In genomic region chr1:132371298-132372081, GRCm38 (mm10) we compare ENCODE assay signal across 7 mouse cellular contexts. TPM values are rescaled to one million over a fixed set of nuclear protein-coding genes. Genes with fewer than 3 reads are reported as not detected.
DNase-seq lines count a peak whose midpoint lies in the region; ATAC-seq and TF ChIP-seq lines count a peak whose summit lies in the region.

No protein-coding gene starts in this region.

- H3K79me2 ChIP-seq in liver, adult 2 months (ENCODE audit: control insufficient read depth, insufficient read depth, low read length) = no peaks in the 10 kb centered on the region

- peaks cover 13% of the 10 kb centered on the region; the same call in 1 of the 2 replicates for H3K36me3 ChIP-seq in lung, embryonic 14.5 days (ENCODE audit: insufficient read depth)
- peaks cover 24% of the 10 kb centered on the region for H3K36me3 ChIP-seq in forebrain, embryonic 13.5 days (ENCODE audit: poor library complexity, severe bottlenecking)
- H3K36me3 ChIP-seq in liver, adult 2 months (ENCODE audit: control insufficient read depth, insufficient read depth, low read length) = no peaks in the 10 kb centered on the region
- peaks cover 4% of the 10 kb centered on the region; the same call in 1 of the 2 replicates for H3K36me3 ChIP-seq in stomach, embryonic 14.5 days (ENCODE audit: control insufficient read depth, insufficient read depth, low read length)

- 59% methylated on average over 8 of the region's 8 CpGs for WGBS in lung, embryonic 14.5 days
- WGBS in lung, adult 2 months = 33% methylated on average over 8 of the region's 8 CpGs
- 57% methylated on average over 8 of the region's 8 CpGs for WGBS in forebrain, embryonic 13.5 days
- WGBS in liver, adult 2 months = 41% methylated on average over 8 of the region's 8 CpGs
- WGBS in stomach, embryonic 14.5 days = 64% methylated on average over 8 of the region's 8 CpGs

- no peak overlapping the region for H3K4me2 ChIP-seq in lung, embryonic 14.5 days
- no peak overlapping the region for H3K4me2 ChIP-seq in forebrain, embryonic 13.5 days
- H3K4me2 ChIP-seq in stomach, embryonic 14.5 days (replicated peaks; ENCODE audit: low read depth, low read length) = no peak overlapping the region

- ATAC-seq in lung, embryonic 14.5 days (ENCODE audit: insufficient read depth) = no peak
- no peak for ATAC-seq in forebrain, embryonic 13.5 days
- no peak for ATAC-seq in stomach, embryonic 14.5 days (ENCODE audit: insufficient number of reproducible peaks, insufficient read depth, low FRiP score, low read depth)

- no peaks in the 10 kb centered on the region for H3K9me3 ChIP-seq in lung, embryonic 14.5 days (ENCODE audit: low read depth, low read length)
- no peaks in the 10 kb centered on the region for H3K9me3 ChIP-seq in forebrain, embryonic 13.5 days (replicated peaks)
- no peaks in the 10 kb centered on the region for H3K9me3 ChIP-seq in stomach, embryonic 14.5 days (ENCODE audit: control insufficient read depth, low read depth, low read length)

- no peak overlapping the region for H3K4me3 ChIP-seq in lung, embryonic 14.5 days (ENCODE audit: low read depth, low read length)
- H3K4me3 ChIP-seq in lung, adult 2 months (replicated peaks; ENCODE audit: extremely low read depth, low read depth, low read length) = no peak overlapping the region
- H3K4me3 ChIP-seq in forebrain, embryonic 13.5 days = no peak overlapping the region
- H3K4me3 ChIP-seq in liver, adult 2 months (ENCODE audit: insufficient read depth, low read depth, low read length) = no peak overlapping the region
- H3K4me3 ChIP-seq in stomach, embryonic 14.5 days (ENCODE audit: low read depth, low read length) = no peak overlapping the region

- H3K4me1 ChIP-seq in lung, embryonic 14.5 days (ENCODE audit: insufficient read depth) = peaks cover 24% of the 10 kb centered on the region
- H3K4me1 ChIP-seq in lung, adult 2 months (ENCODE audit: control insufficient read depth, insufficient read depth, low read length) = peaks cover 54% of the 10 kb centered on the region
- peaks cover 69% of the 10 kb centered on the region for H3K4me1 ChIP-seq in forebrain, embryonic 13.5 days
- no peaks in the 10 kb centered on the region; the same call in 1 of the 2 replicates for H3K4me1 ChIP-seq in liver, adult 2 months (ENCODE audit: control insufficient read depth, insufficient read depth, low read length)
- H3K4me1 ChIP-seq in stomach, embryonic 14.5 days (ENCODE audit: control insufficient read depth, insufficient read depth, low read length) = peaks cover 35% of the 10 kb centered on the region

- peak overlapping the region; percentile 55 for H3K27ac ChIP-seq in lung, embryonic 14.5 days (ENCODE audit: low read depth)
- H3K27ac ChIP-seq in forebrain, embryonic 13.5 days = peak overlapping the region; percentile 41
- peak overlapping the region; percentile 38 for H3K27ac ChIP-seq in liver, adult 2 months (replicated peaks; ENCODE audit: insufficient read depth, low read depth, low read length)
- 0 out of 2 replicates have a peak overlapping the region, but pooled peaks have one; percentile 22 for H3K27ac ChIP-seq in stomach, embryonic 14.5 days (ENCODE audit: low read length)

- TF ChIP-seq CTCF in lung, embryonic 14.5 days (IDR thresholded peaks at IDR 0.05; ENCODE audit: low read depth) = no peak
- TF ChIP-seq CTCF in lung, adult 2 months (IDR thresholded peaks at IDR 0.05; ENCODE audit: insufficient read depth, low read length) = no peak
- no peak for TF ChIP-seq CTCF in liver, adult 2 months (IDR thresholded peaks at IDR 0.05; ENCODE audit: low read depth, low read length)

- DNase-seq in lung, embryonic 14.5 days = peak; percentile 37
- no peak for DNase-seq in lung, adult 2 months
- peak; percentile 9 for DNase-seq in liver, adult 2 months (ENCODE audit: extremely low read depth, low read depth, low spot score)
- no peak for DNase-seq in natural killer cell, adult 2 months (ENCODE audit: low spot score in 2 of 2)
- no peak for DNase-seq in right cerebral cortex, postnatal 25 days

- TF ChIP-seq POLR2A in lung, adult 2 months (IDR thresholded peaks at IDR 0.05; ENCODE audit: borderline replicate concordance, extremely low read depth, low read depth, low read length) = no peak
- TF ChIP-seq POLR2A in liver, adult 2 months (IDR thresholded peaks at IDR 0.05; ENCODE audit: extremely low read depth, insufficient read depth, low read length) = no peak

- H3K27me3 ChIP-seq in lung, embryonic 14.5 days (ENCODE audit: insufficient read depth, low read length) = no peaks in the 10 kb centered on the region
- H3K27me3 ChIP-seq in forebrain, embryonic 13.5 days = no peaks in the 10 kb centered on the region
- no peaks in the 10 kb centered on the region for H3K27me3 ChIP-seq in liver, adult 2 months (ENCODE audit: control insufficient read depth, insufficient read depth, low read length)
- H3K27me3 ChIP-seq in stomach, embryonic 14.5 days (ENCODE audit: control insufficient read depth, insufficient read depth, low read length) = no peaks in the 10 kb centered on the region

- H3K9ac ChIP-seq in lung, embryonic 14.5 days = no peak overlapping the region
- H3K9ac ChIP-seq in forebrain, embryonic 13.5 days = no peak overlapping the region
- no peak overlapping the region for H3K9ac ChIP-seq in liver, adult 2 months (ENCODE audit: low read depth, low read length)
- no peak overlapping the region for H3K9ac ChIP-seq in stomach, embryonic 14.5 days (replicated peaks; ENCODE audit: low read depth, low read length)

RNA-seq across cellular contexts. Expression of gene Tmcc2, which starts 19.6 kb away (rescaled TPM):
- polyA plus RNA-seq in lung, embryonic 14.5 days (2014; fragmentation: Nextera tagmentation; extraction: Ambion mirVana) = 8.2 and 10.3 TPM in 2 replicates
- polyA plus RNA-seq in lung, adult 2 months (2012; rRNA removed) = 135 and 154 TPM in 2 replicates
- 16.7 and 19.7 TPM in 2 replicates for polyA plus RNA-seq in forebrain, embryonic 13.5 days (2015; fragmentation: Nextera tagmentation; extraction: Ambion mirVana)
- total RNA-seq in liver, adult 2 months (2014; rRNA removed) = 1.6 and 1.9 TPM in 2 replicates
- 2.2 and 2.5 TPM in 2 replicates for polyA plus RNA-seq in liver, adult 2 months (2012; rRNA removed)
- 7.1 and 7.2 TPM in 2 replicates for polyA plus RNA-seq in stomach, embryonic 14.5 days (2014; fragmentation: Nextera tagmentation; extraction: Ambion mirVana)

RNA-seq across cellular contexts. Expression of gene Dstyk, which starts 45.9 kb away (rescaled TPM):
- polyA plus RNA-seq in lung, embryonic 14.5 days (2014; fragmentation: Nextera tagmentation; extraction: Ambion mirVana) = 16.0 and 18.4 TPM in 2 replicates
- polyA plus RNA-seq in lung, adult 2 months (2012; rRNA removed) = 14.9 and 17.7 TPM in 2 replicates
- 10.5 and 12.5 TPM in 2 replicates for polyA plus RNA-seq in forebrain, embryonic 13.5 days (2015; fragmentation: Nextera tagmentation; extraction: Ambion mirVana)
- total RNA-seq in liver, adult 2 months (2014; rRNA removed) = 8.9 and 10.1 TPM in 2 replicates
- polyA plus RNA-seq in liver, adult 2 months (2012; rRNA removed) = 3.6 and 4.1 TPM in 2 replicates
- polyA plus RNA-seq in stomach, embryonic 14.5 days (2014; fragmentation: Nextera tagmentation; extraction: Ambion mirVana) = 17.3 and 20.9 TPM in 2 replicates

RNA-seq across cellular contexts. Expression of gene Nuak2, which starts 55.6 kb away (rescaled TPM):
- 13.5 and 15.4 TPM in 2 replicates for polyA plus RNA-seq in lung, embryonic 14.5 days (2014; fragmentation: Nextera tagmentation; extraction: Ambion mirVana)
- 9.6 and 10.4 TPM in 2 replicates for polyA plus RNA-seq in lung, adult 2 months (2012; rRNA removed)
- 28.8 and 36.5 TPM in 2 replicates for polyA plus RNA-seq in forebrain, embryonic 13.5 days (2015; fragmentation: Nextera tagmentation; extraction: Ambion mirVana)
- 3.8 and 4.8 TPM in 2 replicates for total RNA-seq in liver, adult 2 months (2014; rRNA removed)
- 6.4 and 8.0 TPM in 2 replicates for polyA plus RNA-seq in liver, adult 2 months (2012; rRNA removed)
- 4.2 and 4.5 TPM in 2 replicates for polyA plus RNA-seq in stomach, embryonic 14.5 days (2014; fragmentation: Nextera tagmentation; extraction: Ambion mirVana)

Comparison
In these comparisons a context has a peak if more than half of its experiments do, and no peak if none do; other contexts are left out.
1. DNase-seq: peak in lung, embryonic 14.5 days (single experiment) and liver, adult 2 months (single experiment); none in lung, adult 2 months (single experiment), natural killer cell, adult 2 months (0 of 2) and right cerebral cortex, postnatal 25 days (single experiment).
2. Peak in every context shown above with its lines, with median percentiles within 50 percentile points of each other: H3K27ac ChIP-seq.